Mouse (Mus musculus) myocyte (in vitro differentiated cells): ENCODE measurements around the gene Plekha4.

Source experiments
- MYOD1 ChIP-seq, 3 experiments: IDR thresholded peaks; one replicate each; pipeline ENCODE4 v1.6.1; 2011; ENCODE audit warnings: control low read depth in 2 of 3, low read depth in 2 of 3, mild to moderate bottlenecking in 2 of 3, moderate library complexity in 1 of 3; ENCODE audit not compliant: insufficient read length in 2 of 3, control insufficient read depth in 1 of 3
- MYOG ChIP-seq, 3 experiments: IDR thresholded peaks; one replicate each; pipeline ENCODE4 v1.6.1; 2011; ENCODE audit warnings: control low read depth in 2 of 3, low read depth in 2 of 3, mild to moderate bottlenecking in 2 of 3; ENCODE audit not compliant: insufficient read length in 2 of 3, control insufficient read depth in 1 of 3, insufficient read depth in 1 of 3
- POLR2A ChIP-seq: IDR thresholded peaks from one replicate; pipeline ENCODE4 v1.6.1; 2011; ENCODE audit warnings: low read depth, mild to moderate bottlenecking, control low read depth, moderate library complexity; ENCODE audit not compliant: insufficient read length
- POLR2AphosphoS2 ChIP-seq: IDR thresholded peaks from one replicate; pipeline ENCODE4 v1.6.1; 2011; ENCODE audit warnings: low read depth, control low read depth; ENCODE audit not compliant: insufficient read length
- SRF ChIP-seq: IDR thresholded peaks from one replicate; pipeline ENCODE4 v1.6.1; 2011; ENCODE audit warnings: low read depth; ENCODE audit not compliant: control insufficient read depth, insufficient read length

GRCm38 (mm10) chr7:45560241-45560640 lies 34.1 kb downstream of the Plekha4 start:
- no peak for TF ChIP-seq SRF
- no peak for TF ChIP-seq POLR2A
- no peak for TF ChIP-seq POLR2AphosphoS2
- no peak for TF ChIP-seq MYOD1 (IDR thresholded peaks at IDR 0.05; ENCODE audit: control insufficient read depth in 1 of 3, insufficient read length in 2 of 3, low read depth in 2 of 3)
- TF ChIP-seq MYOG (IDR thresholded peaks at IDR 0.05; ENCODE audit: control insufficient read depth in 1 of 3, insufficient read depth in 1 of 3, insufficient read length in 2 of 3, low read depth in 2 of 3), result no peak
